Mouse (Mus musculus) embryonic facial prominence, embryonic 11.5 days (tissue): Measurements from ENCODE around the gene Fam169a. TPM values are rescaled to one million over a fixed set of nuclear protein-coding genes. Genes with fewer than 3 reads are reported as not detected.
"Not testable (repeated sequence)": the region's sequence is repeated elsewhere in the genome, so short reads cannot be mapped to it uniquely, and the experiment has no call there.

ENCODE experiments used
- ATAC-seq: fragments of 200-750 bp; cut with Nextera tagmentation; replicated peaks from 2 replicates; pipeline ENCODE4 v1.8.0; 2017; ENCODE audit warnings: low read depth; ENCODE audit not compliant: insufficient number of reproducible peaks, low FRiP score, low TSS enrichment
- DNase-seq: peaks from one replicate; pipeline ENCODE4 v3.0.0-alpha.2; 2015; ENCODE audit warnings: low spot score
- H3K27ac ChIP-seq: fragments of 300-500 bp; sonication (generic); replicated peaks from 2 replicates; pipeline ENCODE4 v1.5.1; 2014; ENCODE audit warnings: mild to moderate bottlenecking, low read depth, low read length, control low read depth
- H3K27me3 ChIP-seq: fragments of 300-500 bp; sonication (generic); 2 replicates; pipeline ENCODE4 v1.6.1; 2014; ENCODE audit warnings: mild to moderate bottlenecking, low read length, moderate library complexity, mixed read lengths; ENCODE audit not compliant: control insufficient read depth, insufficient read depth
- H3K36me3 ChIP-seq: fragments of 300-500 bp; sonication (generic); replicated peaks from 2 replicates; pipeline ENCODE4 v1.6.1; 2014; ENCODE audit warnings: low read depth, mild to moderate bottlenecking, low read length, moderate library complexity, mixed read lengths; ENCODE audit not compliant: control insufficient read depth, insufficient read depth
- H3K4me1 ChIP-seq: fragments of 300-500 bp; sonication (generic); 2 replicates; pipeline ENCODE4 v1.6.1; 2014; ENCODE audit warnings: low read length, mixed read lengths; ENCODE audit not compliant: control insufficient read depth, insufficient read depth
- H3K4me2 ChIP-seq: fragments of 300-500 bp; sonication (generic); 2 replicates; pipeline ENCODE4 v1.6.1; 2014; ENCODE audit warnings: low read depth, mild to moderate bottlenecking, control low read depth, low read length, moderate library complexity
- H3K4me3 ChIP-seq: fragments of 300-500 bp; sonication (generic); 2 replicates; pipeline ENCODE4 v1.5.1; 2014; ENCODE audit warnings: low read depth, low read length, control low read depth
- H3K9ac ChIP-seq: fragments of 300-500 bp; sonication (generic); replicated peaks from 2 replicates; pipeline ENCODE4 v1.6.1; 2014; ENCODE audit warnings: mild to moderate bottlenecking, control low read depth, low read length
- H3K9me3 ChIP-seq: fragments of 300-500 bp; sonication (generic); replicated peaks from 2 replicates; pipeline ENCODE4 v1.6.1; 2016; ENCODE audit warnings: mild to moderate bottlenecking, low read length, inconsistent platforms, mixed read lengths; ENCODE audit not compliant: control insufficient read depth
- WGBS: fragments of 180-500 bp; shearing (Covaris S2); extraction: QIAGEN DNeasy Blood & Tissue Kit; methylation state at CpG from one replicate; pipeline ENCODE4 v1.1.7; 2014; 5-methylcytosine and 5-hydroxymethylcytosine counted together
- polyA plus RNA-seq: library from polyadenylated mRNA; unstranded; fragments of >200 nt; fragmentation: Nextera tagmentation; extraction: Ambion mirVana; gene quantifications from 2 replicates; pipeline ENCODE4 v1.2.1, GENCODE M21; 2014

Gene Fam169a
- polyA plus RNA-seq, 1 experiment from 2014 or later = 8.9 TPM

- Histone ChIP-seq H3K27me3 (no peaks in the 10 kb centered on the region), H3K9ac (no peak overlapping the region), H3K4me1 (no peaks in the 10 kb centered on the region), H3K9me3 (no peaks in the 10 kb centered on the region), H3K27ac (no peak overlapping the region), H3K36me3 (no peaks in the 10 kb centered on the region), H3K4me3 (no peak overlapping the region), H3K4me2 (no peak overlapping the region)
- DNase-seq (no peak), ATAC-seq (no peak)
- WGBS = 87% methylated on average over 7 of the region's 7 CpGs
These were observed 15.3 kb downstream of the Fam169a start for GRCm38 (mm10) chr13:97082432-97082831.

GRCm38 (mm10) chr13:97086316-97086715, 19.2 kb downstream of the Fam169a start:
- WGBS = 64% methylated on average over 7 of the region's 9 CpGs
- no peak for ATAC-seq

GRCm38 (mm10) chr13:97087421-97087820, 20.3 kb downstream of the Fam169a start:
- Histone ChIP-seq H3K36me3 (no peaks in the 10 kb centered on the region), H3K27ac (no peak overlapping the region), H3K4me1 (no peaks in the 10 kb centered on the region), H3K4me2 (no peak overlapping the region), H3K9me3 (no peaks in the 10 kb centered on the region), H3K9ac (no peak overlapping the region), H3K27me3 (no peaks in the 10 kb centered on the region), H3K4me3 (no peak overlapping the region)
- 93% methylated on average over 6 of the region's 6 CpGs for WGBS
- ATAC-seq (no peak), DNase-seq (no peak)

More at GRCm38 (mm10) chr13:97086316-97086715, 19.2 kb downstream of the Fam169a start:
- Histone ChIP-seq H3K4me3 (no peak overlapping the region), H3K9ac (no peak overlapping the region), H3K36me3 (no peaks in the 10 kb centered on the region), H3K4me1 (no peaks in the 10 kb centered on the region), H3K27ac (no peak overlapping the region), H3K4me2 (no peak overlapping the region), H3K27me3 (no peaks in the 10 kb centered on the region), H3K9me3 (no peaks in the 10 kb centered on the region)
- no peak for DNase-seq

GRCm38 (mm10) chr13:97088183-97088582, 21.1 kb downstream of the Fam169a start:
- H3K9ac ChIP-seq = no peak overlapping the region
- no peak overlapping the region for H3K4me2 ChIP-seq
- no peak overlapping the region for H3K27ac ChIP-seq
- no peaks in the 10 kb centered on the region for H3K4me1 ChIP-seq
- no peaks in the 10 kb centered on the region for H3K9me3 ChIP-seq
- WGBS = 80% methylated on average over 3 of the region's 3 CpGs
- H3K36me3 ChIP-seq = no peaks in the 10 kb centered on the region
- no peak for DNase-seq
- H3K4me3 ChIP-seq = no peak overlapping the region
- H3K27me3 ChIP-seq = no peaks in the 10 kb centered on the region
- no peak for ATAC-seq

GRCm38 (mm10) chr13:97095726-97096125, 28.6 kb downstream of the Fam169a start:
- WGBS = 88% methylated on average over 4 of the region's 4 CpGs
- no peak overlapping the region for H3K9ac ChIP-seq
- H3K9me3 ChIP-seq = no peaks in the 10 kb centered on the region
- H3K4me2 ChIP-seq = no peak overlapping the region
- H3K36me3 ChIP-seq = no peaks in the 10 kb centered on the region
- DNase-seq (no peak), ATAC-seq (no peak)
- no peak overlapping the region for H3K27ac ChIP-seq
- no peaks in the 10 kb centered on the region for H3K27me3 ChIP-seq
- no peak overlapping the region for H3K4me3 ChIP-seq
- no peaks in the 10 kb centered on the region for H3K4me1 ChIP-seq

- Histone ChIP-seq H3K4me1 (no peaks in the 10 kb centered on the region), H3K4me3 (no peak within 1 kb of the TSS), H3K9ac (no peak within 1 kb of the TSS), H3K27me3 (no peaks in the 10 kb centered on the region), H3K9me3 (no peaks in the 10 kb centered on the region), H3K4me2 (no peak within 1 kb of the TSS), H3K27ac (no peak within 1 kb of the TSS), H3K36me3 (no peaks in the 10 kb centered on the region)
- WGBS = 80% methylated on average over 22 of the region's 22 CpGs
- ATAC-seq = no peak
- DNase-seq = peak; percentile 71
These were observed 32.2 kb downstream of the Fam169a start, which contains the start of gene Gm6169 for GRCm38 (mm10) chr13:97099187-97099852. Gm6169 (minus strand) TSS chr13:97099237.

GRCm38 (mm10) chr13:97104996-97105395, 37.9 kb downstream of the Fam169a start:
- Histone ChIP-seq H3K36me3 (no peaks in the 10 kb centered on the region), H3K4me3 (no peak overlapping the region), H3K4me1 (no peaks in the 10 kb centered on the region), H3K27ac (no peak overlapping the region), H3K27me3 (no peaks in the 10 kb centered on the region), H3K9ac (no peak overlapping the region), H3K4me2 (no peak overlapping the region), H3K9me3 (no peaks in the 10 kb centered on the region)
- DNase-seq (no peak), ATAC-seq (no peak)
- WGBS = 65% methylated on average over 7 of the region's 7 CpGs

GRCm38 (mm10) chr13:97107721-97108120, 40.6 kb downstream of the Fam169a start:
- not testable (repeated sequence) for H3K27me3 ChIP-seq, H3K9ac ChIP-seq, H3K4me2 ChIP-seq, H3K27ac ChIP-seq, H3K9me3 ChIP-seq, DNase-seq, H3K4me1 ChIP-seq, H3K4me3 ChIP-seq, H3K36me3 ChIP-seq, ATAC-seq
- WGBS = 97% methylated on average over 4 of the region's 4 CpGs
